Mouse (Mus musculus): ENCODE results near the gene Dapk1.

GRCm38 (mm10) chr13:60684050-60684760, 82.5 kb downstream of the Dapk1 start:
- TF ChIP-seq CTCF (IDR thresholded peaks at IDR 0.05), result no peak
- TF ChIP-seq EP300 (IDR thresholded peaks at IDR 0.05; ENCODE audit: insufficient read depth, low read depth, low read length), result no peak
- TF ChIP-seq POLR2A (IDR thresholded peaks at IDR 0.05; ENCODE audit: insufficient read depth, low read depth, low read length), result no peak

Data from heart, adult 2 months (tissue).